Mouse (Mus musculus): ENCODE results near the gene Ugt1a8.

Ugt1a8 gene

GRCm38 (mm10) chr1:88235046-88235893 lies 147.7 kb downstream of the Ugt1a8 start:
- DNase-seq (ENCODE audit: low read depth, low spot score), result no peak

- no peak for DNase-seq (ENCODE audit: low read depth, low spot score)
Observed at GRCm38 (mm10) chr1:88235894-88236415, 148.3 kb downstream of the Ugt1a8 start.

GRCm38 (mm10) chr1:88237311-88237710 lies 149.7 kb downstream of the Ugt1a8 start:
- no peak for DNase-seq (ENCODE audit: low read depth, low spot score)

GRCm38 (mm10) chr1:88238771-88239170 lies 151.2 kb downstream of the Ugt1a8 start:
- DNase-seq (ENCODE audit: low read depth, low spot score), result no peak

GRCm38 (mm10) chr1:88240072-88240471 lies 152.5 kb downstream of the Ugt1a8 start:
- DNase-seq (ENCODE audit: low read depth, low spot score), result no peak

- DNase-seq (ENCODE audit: low read depth, low spot score), result no peak
Observed at GRCm38 (mm10) chr1:88240579-88240978, 153.0 kb downstream of the Ugt1a8 start.

GRCm38 (mm10) chr1:88243861-88244260 lies 156.2 kb downstream of the Ugt1a8 start:
- DNase-seq (ENCODE audit: low read depth, low spot score), result no peak

- no peak for DNase-seq (ENCODE audit: low read depth, low spot score)
Observed at GRCm38 (mm10) chr1:88245881-88246280, 158.3 kb downstream of the Ugt1a8 start.

GRCm38 (mm10) chr1:88246386-88246785 lies 158.8 kb downstream of the Ugt1a8 start:
- DNase-seq (ENCODE audit: low read depth, low spot score), result no peak

- DNase-seq (ENCODE audit: low read depth, low spot score), result no peak
Observed at GRCm38 (mm10) chr1:88247660-88248059, 160.0 kb downstream of the Ugt1a8 start.

GRCm38 (mm10) chr1:88248658-88249057 lies 161.0 kb downstream of the Ugt1a8 start:
- no peak for DNase-seq (ENCODE audit: low read depth, low spot score)

- no peak for DNase-seq (ENCODE audit: low read depth, low spot score)
Observed at GRCm38 (mm10) chr1:88249596-88249995, 162.0 kb downstream of the Ugt1a8 start.

GRCm38 (mm10) chr1:88250023-88250422 lies 162.4 kb downstream of the Ugt1a8 start:
- no peak for DNase-seq (ENCODE audit: low read depth, low spot score)

GRCm38 (mm10) chr1:88253106-88253505 lies 165.5 kb downstream of the Ugt1a8 start:
- DNase-seq (ENCODE audit: low read depth, low spot score), result no peak

GRCm38 (mm10) chr1:88253540-88253939 lies 165.9 kb downstream of the Ugt1a8 start:
- no peak for DNase-seq (ENCODE audit: low read depth, low spot score)

- no peak for DNase-seq (ENCODE audit: low read depth, low spot score)
Observed at GRCm38 (mm10) chr1:88254793-88255465, 167.3 kb downstream of the Ugt1a8 start.

- no peak for DNase-seq (ENCODE audit: low read depth, low spot score)
Observed at GRCm38 (mm10) chr1:88255466-88255857, 167.8 kb downstream of the Ugt1a8 start.

GRCm38 (mm10) chr1:88255989-88256754 lies 168.6 kb downstream of the Ugt1a8 start:
- DNase-seq (ENCODE audit: low read depth, low spot score), result no peak

GRCm38 (mm10) chr1:88256886-88257663 lies 169.5 kb downstream of the Ugt1a8 start:
- no peak for DNase-seq (ENCODE audit: low read depth, low spot score)

- DNase-seq (ENCODE audit: low read depth, low spot score), result no peak
Observed at GRCm38 (mm10) chr1:88257681-88258080, 170.1 kb downstream of the Ugt1a8 start.

- DNase-seq (ENCODE audit: low read depth, low spot score), result no peak
Observed at GRCm38 (mm10) chr1:88258361-88258760, 170.7 kb downstream of the Ugt1a8 start.

All from mesoderm, embryonic 11.5 days (tissue).